Mouse (Mus musculus): ENCODE data around the gene Ppard.
"Not testable (repeated sequence)": the region's sequence is repeated elsewhere in the genome, so short reads cannot be mapped to it uniquely, and the experiment has no call there.

The Ppard gene

GRCm38 (mm10) chr17:28232475-28233060 lies at the start of gene Ppard:
Gene Ppard, plus strand, starts transcription at chr17:28232700.
- peak; percentile 99 for DNase-seq

GRCm38 (mm10) chr17:28184971-28185638 lies 47.4 kb upstream of the Ppard start:
- no peak for DNase-seq

GRCm38 (mm10) chr17:28188313-28188712 lies 44.2 kb upstream of the Ppard start:
- DNase-seq = no peak

- DNase-seq = no peak
Observed at GRCm38 (mm10) chr17:28192754-28193153, 39.7 kb upstream of the Ppard start.

- no peak for DNase-seq
Observed at GRCm38 (mm10) chr17:28193559-28193958, 38.9 kb upstream of the Ppard start.

- DNase-seq = no peak
Observed at GRCm38 (mm10) chr17:28195033-28195432, 37.5 kb upstream of the Ppard start.

GRCm38 (mm10) chr17:28197646-28198045 lies 34.9 kb upstream of the Ppard start:
- DNase-seq = no peak

- no peak for DNase-seq
Observed at GRCm38 (mm10) chr17:28201982-28202381, 30.5 kb upstream of the Ppard start.

GRCm38 (mm10) chr17:28204052-28204720 lies 28.3 kb upstream of the Ppard start:
- peak; percentile 82 for DNase-seq

- no peak for DNase-seq
Observed at GRCm38 (mm10) chr17:28205443-28205842, 27.1 kb upstream of the Ppard start.

GRCm38 (mm10) chr17:28207092-28207491 lies 25.4 kb upstream of the Ppard start:
- peak; percentile 77 for DNase-seq

- DNase-seq = peak; percentile 92
Observed at GRCm38 (mm10) chr17:28207591-28208313, 24.7 kb upstream of the Ppard start, which contains the start of gene Def6. Gene Def6, plus strand, starts transcription at chr17:28207778.

- no peak for DNase-seq
Observed at GRCm38 (mm10) chr17:28208314-28208612, 24.2 kb upstream of the Ppard start.

GRCm38 (mm10) chr17:28209457-28210110 lies 22.9 kb upstream of the Ppard start:
- DNase-seq = peak; percentile 67

GRCm38 (mm10) chr17:28211921-28212341 lies 20.6 kb upstream of the Ppard start:
- DNase-seq = peak; percentile 88

GRCm38 (mm10) chr17:28212391-28212790 lies 20.1 kb upstream of the Ppard start:
- no peak for DNase-seq

- peak; percentile 72 for DNase-seq
Observed at GRCm38 (mm10) chr17:28213236-28213635, 19.3 kb upstream of the Ppard start.

- no peak for DNase-seq
Observed at GRCm38 (mm10) chr17:28216791-28217190, 15.7 kb upstream of the Ppard start.

GRCm38 (mm10) chr17:28217721-28218649 lies 14.5 kb upstream of the Ppard start:
- peak; percentile 90 for DNase-seq

GRCm38 (mm10) chr17:28222463-28222862 lies 10.0 kb upstream of the Ppard start:
- not testable (repeated sequence) for DNase-seq

- DNase-seq = peak; percentile 97
Observed at GRCm38 (mm10) chr17:28223561-28224391, 8.7 kb upstream of the Ppard start.

Measured in thymus, postnatal 14 days (tissue).